Mouse (Mus musculus): Measurements from ENCODE around the gene BC004004. TPM values are rescaled to one million over a fixed set of nuclear protein-coding genes. Genes with fewer than 3 reads are reported as not detected.

The BC004004 gene
- 75.5 and 79.4 TPM in 2 replicates for polyA plus RNA-seq (2014; fragmentation: Nextera tagmentation; extraction: Ambion mirVana)

GRCm38 (mm10) chr17:29268682-29269348 lies at the start of gene BC004004:
TSS of gene BC004004 (plus strand) at chr17:29268788.
- WGBS: 1% methylated on average over 39 of the region's 63 CpGs
- ATAC-seq (ENCODE audit: low FRiP score) (peak; percentile 89), DNase-seq (ENCODE audit: low spot score) (peak; percentile 96)
- Histone ChIP-seq H3K9ac (ENCODE audit: low read depth, low read length) (peak within 1 kb of the TSS; percentile 96), H3K4me1 (replicated peaks; ENCODE audit: control insufficient read depth, insufficient read depth, low read length) (0 out of 2 replicates have a peak, but pooled peaks cover 3% of the 10 kb centered on the region), H3K27me3 (ENCODE audit: control insufficient read depth, insufficient read depth, low read length) (no peaks in the 10 kb centered on the region), H3K36me3 (ENCODE audit: control insufficient read depth, insufficient read depth, low read length) (no peaks in the 10 kb centered on the region), H3K4me3 (ENCODE audit: low read depth, low read length) (peak within 1 kb of the TSS; percentile 84), H3K4me2 (replicated peaks; ENCODE audit: low read depth, low read length) (peak within 1 kb of the TSS; percentile 75), H3K27ac (ENCODE audit: low read depth, low read length) (peak within 1 kb of the TSS; percentile 89), H3K9me3 (ENCODE audit: control insufficient read depth, low read length) (no peaks in the 10 kb centered on the region)

- Histone ChIP-seq H3K27me3 (ENCODE audit: control insufficient read depth, insufficient read depth, low read length) (no peaks in the 10 kb centered on the region), H3K36me3 (ENCODE audit: control insufficient read depth, insufficient read depth, low read length) (no peaks in the 10 kb centered on the region), H3K9me3 (ENCODE audit: control insufficient read depth, low read length) (no peaks in the 10 kb centered on the region), H3K27ac (ENCODE audit: low read depth, low read length) (no peak overlapping the region), H3K4me3 (ENCODE audit: low read depth, low read length) (no peak overlapping the region), H3K4me1 (replicated peaks; ENCODE audit: control insufficient read depth, insufficient read depth, low read length) (0 out of 2 replicates have a peak, but pooled peaks cover 2% of the 10 kb centered on the region), H3K4me2 (replicated peaks; ENCODE audit: low read depth, low read length) (no peak overlapping the region), H3K9ac (ENCODE audit: low read depth, low read length) (no peak overlapping the region)
- 84% methylated on average over 14 of the region's 14 CpGs for WGBS
- no peak for ATAC-seq (ENCODE audit: low FRiP score)
- no peak for DNase-seq (ENCODE audit: low spot score)
Observed at GRCm38 (mm10) chr17:29220631-29221030, 48.0 kb upstream of the BC004004 start.

- no peaks in the 10 kb centered on the region for H3K27me3 ChIP-seq (ENCODE audit: control insufficient read depth, insufficient read depth, low read length)
- 85% methylated on average over 10 of the region's 10 CpGs for WGBS
- H3K4me3 ChIP-seq (ENCODE audit: low read depth, low read length): no peak overlapping the region
- no peaks in the 10 kb centered on the region for H3K9me3 ChIP-seq (ENCODE audit: control insufficient read depth, low read length)
- ATAC-seq (ENCODE audit: low FRiP score): no peak
- no peak overlapping the region for H3K9ac ChIP-seq (ENCODE audit: low read depth, low read length)
- no peaks in the 10 kb centered on the region for H3K36me3 ChIP-seq (ENCODE audit: control insufficient read depth, insufficient read depth, low read length)
- no peaks in the 10 kb centered on the region for H3K4me1 ChIP-seq (replicated peaks; ENCODE audit: control insufficient read depth, insufficient read depth, low read length)
- no peak overlapping the region for H3K4me2 ChIP-seq (replicated peaks; ENCODE audit: low read depth, low read length)
- no peak for DNase-seq (ENCODE audit: low spot score)
- no peak overlapping the region for H3K27ac ChIP-seq (ENCODE audit: low read depth, low read length)
Observed at GRCm38 (mm10) chr17:29231109-29231508, 37.5 kb upstream of the BC004004 start.

GRCm38 (mm10) chr17:29236111-29236510 lies 32.5 kb upstream of the BC004004 start:
- H3K4me3 ChIP-seq (ENCODE audit: low read depth, low read length): no peak overlapping the region
- no peak for ATAC-seq (ENCODE audit: low FRiP score)
- no peak for DNase-seq (ENCODE audit: low spot score)
- H3K4me2 ChIP-seq (replicated peaks; ENCODE audit: low read depth, low read length): no peak overlapping the region
- no peaks in the 10 kb centered on the region for H3K36me3 ChIP-seq (ENCODE audit: control insufficient read depth, insufficient read depth, low read length)
- no peak overlapping the region for H3K9ac ChIP-seq (ENCODE audit: low read depth, low read length)
- H3K27me3 ChIP-seq (ENCODE audit: control insufficient read depth, insufficient read depth, low read length): peaks cover 15% of the 10 kb centered on the region
- no peak overlapping the region for H3K27ac ChIP-seq (ENCODE audit: low read depth, low read length)
- peaks cover 9% of the 10 kb centered on the region for H3K4me1 ChIP-seq (replicated peaks; ENCODE audit: control insufficient read depth, insufficient read depth, low read length)
- H3K9me3 ChIP-seq (ENCODE audit: control insufficient read depth, low read length): no peaks in the 10 kb centered on the region
- 66% methylated on average over 7 of the region's 7 CpGs for WGBS

- H3K4me3 ChIP-seq (ENCODE audit: low read depth, low read length): peak overlapping the region; percentile 58
- peak overlapping the region; percentile 57; the same call in 1 of the 2 replicates for H3K9ac ChIP-seq (ENCODE audit: low read depth, low read length)
- H3K27me3 ChIP-seq (ENCODE audit: control insufficient read depth, insufficient read depth, low read length): peaks cover 15% of the 10 kb centered on the region
- no peak overlapping the region for H3K27ac ChIP-seq (ENCODE audit: low read depth, low read length)
- ATAC-seq (ENCODE audit: low FRiP score) (no peak), DNase-seq (ENCODE audit: low spot score) (peak; percentile 48)
- H3K4me1 ChIP-seq (replicated peaks; ENCODE audit: control insufficient read depth, insufficient read depth, low read length): peaks cover 9% of the 10 kb centered on the region
- WGBS: under 1% methylated on average over 32 of the region's 32 CpGs
- no peaks in the 10 kb centered on the region for H3K9me3 ChIP-seq (ENCODE audit: control insufficient read depth, low read length)
- no peaks in the 10 kb centered on the region for H3K36me3 ChIP-seq (ENCODE audit: control insufficient read depth, insufficient read depth, low read length)
- H3K4me2 ChIP-seq (replicated peaks; ENCODE audit: low read depth, low read length): peak overlapping the region; percentile 100
Observed at GRCm38 (mm10) chr17:29237267-29237771, 31.3 kb upstream of the BC004004 start.

GRCm38 (mm10) chr17:29237772-29238420 lies 30.7 kb upstream of the BC004004 start, which contains the start of gene Cpne5:
TSS of gene Cpne5 (minus strand) at chr17:29238167.
- under 1% methylated on average over 37 of the region's 73 CpGs for WGBS
- DNase-seq (ENCODE audit: low spot score) (peak; percentile 47), ATAC-seq (ENCODE audit: low FRiP score) (peak; percentile 49)
- H3K4me3 ChIP-seq (ENCODE audit: low read depth, low read length): peak within 1 kb of the TSS; percentile 58
- peaks cover 15% of the 10 kb centered on the region for H3K27me3 ChIP-seq (ENCODE audit: control insufficient read depth, insufficient read depth, low read length)
- no peak within 1 kb of the TSS for H3K27ac ChIP-seq (ENCODE audit: low read depth, low read length)
- peak within 1 kb of the TSS; percentile 57 for H3K9ac ChIP-seq (ENCODE audit: low read depth, low read length)
- peaks cover 9% of the 10 kb centered on the region for H3K4me1 ChIP-seq (replicated peaks; ENCODE audit: control insufficient read depth, insufficient read depth, low read length)
- no peaks in the 10 kb centered on the region for H3K36me3 ChIP-seq (ENCODE audit: control insufficient read depth, insufficient read depth, low read length)
- no peaks in the 10 kb centered on the region for H3K9me3 ChIP-seq (ENCODE audit: control insufficient read depth, low read length)
- peak within 1 kb of the TSS; percentile 100 for H3K4me2 ChIP-seq (replicated peaks; ENCODE audit: low read depth, low read length)

GRCm38 (mm10) chr17:29238421-29238945 lies 30.1 kb upstream of the BC004004 start:
- 2% methylated on average over 23 of the region's 23 CpGs for WGBS
- peak overlapping the region; percentile 100 for H3K4me2 ChIP-seq (replicated peaks; ENCODE audit: low read depth, low read length)
- H3K4me1 ChIP-seq (replicated peaks; ENCODE audit: control insufficient read depth, insufficient read depth, low read length): peaks cover 13% of the 10 kb centered on the region
- H3K9ac ChIP-seq (ENCODE audit: low read depth, low read length): peak overlapping the region; percentile 57
- H3K27ac ChIP-seq (ENCODE audit: low read depth, low read length): no peak overlapping the region
- H3K36me3 ChIP-seq (ENCODE audit: control insufficient read depth, insufficient read depth, low read length): no peaks in the 10 kb centered on the region
- 0 out of 2 replicates have a peak, but pooled peaks have one; percentile 30 for ATAC-seq (ENCODE audit: low FRiP score)
- peak; percentile 50 for DNase-seq (ENCODE audit: low spot score)
- H3K4me3 ChIP-seq (ENCODE audit: low read depth, low read length): peak overlapping the region; percentile 58
- H3K27me3 ChIP-seq (ENCODE audit: control insufficient read depth, insufficient read depth, low read length): peaks cover 15% of the 10 kb centered on the region
- H3K9me3 ChIP-seq (ENCODE audit: control insufficient read depth, low read length): no peaks in the 10 kb centered on the region

- no peak overlapping the region for H3K27ac ChIP-seq (ENCODE audit: low read depth, low read length)
- WGBS: 43% methylated on average over 11 of the region's 12 CpGs
- H3K9ac ChIP-seq (ENCODE audit: low read depth, low read length): no peak overlapping the region
- H3K36me3 ChIP-seq (ENCODE audit: control insufficient read depth, insufficient read depth, low read length): no peaks in the 10 kb centered on the region
- ATAC-seq (ENCODE audit: low FRiP score): no peak
- no peak overlapping the region for H3K4me3 ChIP-seq (ENCODE audit: low read depth, low read length)
- H3K4me2 ChIP-seq (replicated peaks; ENCODE audit: low read depth, low read length): no peak overlapping the region
- H3K4me1 ChIP-seq (replicated peaks; ENCODE audit: control insufficient read depth, insufficient read depth, low read length): peaks cover 10% of the 10 kb centered on the region; the same call in 1 of the 2 replicates
- H3K27me3 ChIP-seq (ENCODE audit: control insufficient read depth, insufficient read depth, low read length): no peaks in the 10 kb centered on the region
- H3K9me3 ChIP-seq (ENCODE audit: control insufficient read depth, low read length): no peaks in the 10 kb centered on the region
- no peak for DNase-seq (ENCODE audit: low spot score)
Observed at GRCm38 (mm10) chr17:29244912-29245311, 23.7 kb upstream of the BC004004 start.
